Mouse (Mus musculus) CH12.LX (cell line): ENCODE results near the gene Slc23a2. TPM values are rescaled to one million over a fixed set of nuclear protein-coding genes. Genes with fewer than 3 reads are reported as not detected.
A peak's percentile ranks its signal among the peaks of the same experiment; 100 is the strongest.

Source experiments
- DNase-seq: peaks from one replicate; pipeline ENCODE4 v3.0.0-alpha.2; 2013; ENCODE audit errors: extremely low read depth
- H3K27ac ChIP-seq: 2 replicates; pipeline ENCODE4 v1.5.1; 2012; ENCODE audit warnings: low read depth, mild to moderate bottlenecking, control low read depth, moderate library complexity; ENCODE audit not compliant: insufficient read depth
- H3K27me3 ChIP-seq: replicated peaks from 2 replicates; pipeline ENCODE3; 2012; ENCODE audit warnings: inconsistent platforms
- H3K36me3 ChIP-seq, 2 experiments: replicated peaks in 1 of 2; 2 replicates each; pipeline versions ENCODE3 to v1.6.1; 2012; ENCODE audit warnings: inconsistent platforms in 1 of 2, low read length in 1 of 2, mild to moderate bottlenecking in 1 of 2, mixed read lengths in 1 of 2, moderate library complexity in 1 of 2; ENCODE audit not compliant: control insufficient read depth in 1 of 2, insufficient read depth in 1 of 2
- H3K4me1 ChIP-seq, 2 experiments: 2 replicates each; pipeline ENCODE4 v1.6.1; 2012; ENCODE audit warnings: inconsistent platforms in 1 of 2, moderate library complexity in 1 of 2; ENCODE audit not compliant: insufficient read depth in 2 of 2, control insufficient read depth in 1 of 2
- H3K4me2 ChIP-seq: 2 replicates; pipeline ENCODE4 v1.6.1; 2012; ENCODE audit warnings: low read depth, mild to moderate bottlenecking, control low read depth; ENCODE audit not compliant: poor library complexity, insufficient read depth, severe bottlenecking
- H3K4me3 ChIP-seq, 3 experiments: fragments of 150-350 bp in 1 of 3; sonication (generic) in 1 of 3; replicated peaks in 1 of 3; 2 replicates each; pipeline versions ENCODE3 to v1.5.1; 2011 to 2012; ENCODE audit warnings: low read depth in 2 of 3, low read length in 2 of 3, mild to moderate bottlenecking in 2 of 3, moderate library complexity in 2 of 3, control low read depth in 1 of 3, improper control_type of control experiment in 1 of 3, inconsistent platforms in 1 of 3, mixed read lengths in 1 of 3; ENCODE audit not compliant: poor library complexity in 1 of 3
- H3K79me2 ChIP-seq: replicated peaks from 2 replicates; pipeline ENCODE4 v1.6.1; 2012; ENCODE audit warnings: mild to moderate bottlenecking, moderate library complexity; ENCODE audit not compliant: control insufficient read depth, poor library complexity, insufficient read depth, severe bottlenecking; ENCODE audit errors: extremely low read depth
- H3K9ac ChIP-seq: 2 replicates; pipeline ENCODE4 v1.6.1; 2012; ENCODE audit warnings: low read depth, mild to moderate bottlenecking, control low read depth, moderate library complexity; ENCODE audit not compliant: insufficient read depth
- H3K9me3 ChIP-seq: replicated peaks from 2 replicates; pipeline ENCODE3; 2012; ENCODE audit warnings: low read length, inconsistent platforms, mixed read lengths
- BHLHE40 ChIP-seq: IDR thresholded peaks from 2 replicates; pipeline ENCODE4 v1.6.1; 2011; ENCODE audit warnings: mild to moderate bottlenecking, low read depth, low read length, improper control_type of control experiment
- ETS1 ChIP-seq: conservative IDR thresholded peaks from 2 replicates; pipeline ENCODE4 v1.6.1; 2012; ENCODE audit warnings: low read depth, mild to moderate bottlenecking, inconsistent platforms, low read length, improper control_type of control experiment, moderate library complexity
- HCFC1 ChIP-seq: IDR thresholded peaks from 2 replicates; pipeline ENCODE4 v1.6.1; 2012; ENCODE audit warnings: low read depth, mild to moderate bottlenecking, inconsistent platforms, low read length, improper control_type of control experiment
- IRF4 ChIP-seq: IDR thresholded peaks from 2 replicates; pipeline ENCODE4 v1.6.1; 2014; ENCODE audit warnings: low read depth, mild to moderate bottlenecking, inconsistent platforms, low read length, improper control_type of control experiment
- JUND ChIP-seq: conservative IDR thresholded peaks from 2 replicates; pipeline ENCODE4 v1.6.1; 2011; ENCODE audit warnings: low read depth, low read length, improper control_type of control experiment
- MAZ ChIP-seq: IDR thresholded peaks from 2 replicates; pipeline ENCODE4 v1.6.1; 2012; ENCODE audit warnings: low read depth, mild to moderate bottlenecking, inconsistent platforms, low read length, improper control_type of control experiment, moderate library complexity
- MEF2A ChIP-seq: IDR thresholded peaks from 2 replicates; pipeline ENCODE4 v1.6.1; 2014; ENCODE audit warnings: low read depth, mild to moderate bottlenecking, inconsistent platforms, low read length, improper control_type of control experiment, borderline replicate concordance
- MYC ChIP-seq: IDR thresholded peaks from 2 replicates; pipeline ENCODE4 v1.6.1; 2011; ENCODE audit warnings: low read depth, mild to moderate bottlenecking, improper control_type of control experiment, low read length
- NELFE ChIP-seq: IDR thresholded peaks from 2 replicates; pipeline ENCODE4 v1.6.1; 2011; ENCODE audit warnings: low read depth, low read length, improper control_type of control experiment
- UBTF ChIP-seq: IDR thresholded peaks from 2 replicates; pipeline ENCODE4 v1.6.1; 2012; ENCODE audit warnings: low read depth, mild to moderate bottlenecking, inconsistent platforms, low read length, improper control_type of control experiment, moderate library complexity
- USF1 ChIP-seq: IDR thresholded peaks from 2 replicates; pipeline ENCODE4 v1.6.1; 2014; ENCODE audit warnings: low read depth, mild to moderate bottlenecking, inconsistent platforms, low read length, improper control_type of control experiment
- USF2 ChIP-seq: conservative IDR thresholded peaks from 2 replicates; pipeline ENCODE4 v1.6.1; 2011; ENCODE audit warnings: low read depth, low read length, improper control_type of control experiment
- dilution Hi-C: fragments of 300-500 bp; cut with MboI; formaldehyde crosslinking; loops from 2 replicates; pipeline ENCODE4 v1.14.3; 2020; ENCODE audit warnings: low sequenced_read_pairs; ENCODE audit not compliant: extremely low pct_unique_long_range_greater_than_20kb, extremely low pct_ligation_motif_present
- in situ Hi-C: fragments of 300-500 bp; cut with MboI; formaldehyde crosslinking; loops from 3 replicates; pipeline ENCODE4 v1.14.3; 2019; ENCODE audit warnings: low sequenced_read_pairs, low pct_ligation_motif_present, low pct_unique_long_range_greater_than_20kb, mixed read lengths
- polyA plus RNA-seq: library from polyadenylated mRNA; unstranded; fragments of >175 nt; gene quantifications from 2 replicates; pipeline ENCODE4 v1.2.1, GENCODE M21; 2012; ENCODE audit warnings: low read depth; ENCODE audit not compliant: insufficient read length
- total RNA-seq, 2 experiments: library from RNA; depleted of rRNA; stranded (reverse); fragments of 300-350 nt in 1 of 2; fragments of >200 nt in 1 of 2; gene quantifications; 2 replicates each; pipeline ENCODE4 v1.2.3; 2012 to 2014

Slc23a2 gene
- total and polyA plus RNA-seq, 3 experiments, result 10.6 to 21.7 (median 13.4) TPM

DNA sequence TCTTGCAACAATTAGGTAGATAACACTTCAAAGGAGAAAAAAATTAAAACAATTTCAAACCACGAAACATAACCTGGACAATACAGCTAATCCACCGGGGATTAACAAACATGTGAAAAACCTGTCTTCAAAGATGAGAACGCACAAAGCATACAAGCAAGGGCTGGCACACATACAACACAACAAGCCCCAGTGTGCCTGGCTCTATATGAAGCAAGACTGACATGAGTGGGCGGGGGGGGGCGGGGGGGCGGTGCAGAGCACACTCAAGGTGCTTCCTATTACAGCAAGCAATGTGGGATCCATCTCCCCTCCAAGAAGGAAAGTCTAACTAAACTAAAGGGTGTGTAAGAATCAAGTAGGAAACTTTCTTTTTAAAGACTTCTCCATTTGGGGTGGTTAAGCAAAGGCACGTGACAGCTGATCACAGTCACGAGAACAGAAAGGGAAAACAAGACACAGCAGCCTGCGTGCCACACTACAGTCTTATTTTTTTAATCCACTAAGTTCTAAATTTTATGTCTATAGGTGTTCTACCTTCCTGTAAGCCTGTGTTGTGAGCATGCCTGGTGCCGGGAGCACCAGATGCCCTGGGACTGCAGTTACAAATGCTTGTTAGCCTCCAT is 42.3 kb downstream of the Slc23a2 start:
- Histone ChIP-seq H3K36me3 (peaks cover 11 to 30% of the 10 kb centered on the region in 2 experiments), H3K79me2 (no peaks in the 10 kb centered on the region; the same call in 1 of the 2 replicates), H3K27me3 (no peaks in the 10 kb centered on the region), H3K27ac (no peak overlapping the region), H3K9me3 (no peaks in the 10 kb centered on the region), H3K9ac (peak overlapping the region; percentile 4; the same call in 1 of the 2 replicates), H3K4me1 (peaks cover 8 to 59% of the 10 kb centered on the region in 2 experiments), H3K4me2 (peak overlapping the region; percentile 31), H3K4me3 (no peak overlapping the region)
- 0 out of 2 replicates have a peak, but pooled peaks have one; percentile 29 for TF ChIP-seq MYC
- no peak for TF ChIP-seq MAZ
- peak; percentile 70 for TF ChIP-seq USF1
- peak; percentile 97 for TF ChIP-seq BHLHE40
- peak; percentile 27; the same call in 1 of the 2 replicates for TF ChIP-seq MEF2A
- no peak for TF ChIP-seq UBTF
- TF ChIP-seq USF2, result peak; percentile 59
- TF ChIP-seq ETS1, result peak; percentile 16; the same call in 1 of the 2 replicates
- no peak for DNase-seq
- dilution Hi-C loops (no loop called here), in situ Hi-C loops (no loop called here)

DNA sequence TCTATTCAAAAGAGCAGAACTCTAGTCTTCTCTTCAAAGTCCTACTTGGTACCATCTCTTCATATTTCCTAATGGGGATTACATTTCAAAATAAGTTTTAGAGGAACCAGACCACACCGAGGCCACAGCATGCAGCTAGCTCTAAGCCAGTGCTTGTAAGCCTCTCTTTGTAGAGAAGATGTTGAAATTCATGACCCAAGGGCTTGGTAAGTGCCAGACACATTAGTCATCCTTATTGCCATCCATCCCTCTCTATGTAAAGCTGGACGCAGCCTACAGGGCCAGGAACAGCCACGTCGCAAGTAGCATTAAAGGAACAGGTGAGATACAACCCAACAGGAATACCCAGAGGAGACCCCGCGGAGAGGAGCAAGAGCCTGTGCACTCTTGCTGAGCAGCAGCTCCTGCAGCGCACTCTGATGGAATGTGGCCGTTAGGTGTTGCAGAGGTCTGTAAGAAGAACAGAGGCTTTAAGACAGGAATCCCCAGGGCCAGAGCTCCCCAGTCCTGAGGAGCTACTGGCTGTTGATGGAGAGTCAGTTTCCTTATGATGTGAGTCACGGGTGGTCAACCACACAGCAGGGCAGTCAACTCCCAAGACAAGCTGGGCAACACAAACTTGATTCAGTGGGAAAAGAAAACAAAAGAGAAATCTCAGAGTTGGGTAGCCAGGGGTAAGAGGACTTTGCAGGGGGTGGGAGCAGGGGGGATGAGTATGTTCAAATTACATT is 45.8 kb downstream of the Slc23a2 start:
- Histone ChIP-seq H3K79me2 (no peaks in the 10 kb centered on the region), H3K27ac (no peak overlapping the region), H3K9ac (no peak overlapping the region), H3K4me1 (peaks cover 8 to 50% of the 10 kb centered on the region in 2 experiments), H3K4me3 (no peak overlapping the region), H3K4me2 (no peak overlapping the region), H3K9me3 (no peaks in the 10 kb centered on the region), H3K27me3 (no peaks in the 10 kb centered on the region)
- in situ Hi-C loops, result no loop called here
- DNase-seq, result no peak
- TF ChIP-seq NELFE (no peak), JUND (no peak), IRF4 (no peak), HCFC1 (no peak)
- TF ChIP-seq, all 38 proteins: peak for 0
- peaks cover 11 to 31% of the 10 kb centered on the region in 2 experiments for H3K36me3 ChIP-seq
- dilution Hi-C loops, result no loop called here
